Comparison of ENCODE assay signal across 7 mouse cellular contexts in the genomic region with DNA sequence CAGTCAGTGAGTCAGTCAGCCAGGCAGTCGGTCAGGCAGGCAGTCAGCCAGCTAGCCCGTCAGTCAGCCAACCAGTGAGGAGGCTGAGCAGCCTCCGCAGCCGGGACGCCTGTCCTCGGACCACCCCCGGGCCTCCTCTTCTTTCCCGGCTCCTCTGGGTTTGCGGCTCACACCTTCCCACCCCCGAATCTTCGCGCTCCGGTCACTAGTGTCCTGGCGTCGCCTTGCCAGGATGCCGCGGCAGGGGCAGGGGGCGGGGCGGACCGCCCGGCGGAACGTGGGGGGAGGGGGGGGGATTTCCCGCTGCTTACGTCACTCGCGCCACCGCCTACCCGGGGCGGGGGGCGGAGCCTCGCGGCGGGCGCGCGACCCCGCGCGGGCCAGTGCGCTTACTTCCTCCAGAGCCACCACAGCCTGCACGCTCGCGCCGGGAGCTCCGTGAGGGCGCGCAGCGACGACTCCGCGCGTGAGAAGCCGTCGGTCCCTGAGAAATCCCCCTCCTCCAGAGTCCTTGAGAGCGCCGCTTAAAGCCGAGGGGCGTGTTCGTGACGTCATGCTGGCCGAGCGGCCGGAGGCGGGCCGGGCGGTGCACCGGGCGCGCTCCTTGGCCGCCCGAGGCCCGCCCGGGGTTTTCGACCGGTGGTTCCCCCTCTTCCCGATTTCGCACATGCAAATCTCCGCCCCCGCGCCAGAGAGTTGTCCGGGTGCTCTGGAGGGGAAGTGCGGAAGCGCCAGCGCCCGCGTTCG. TPM values are rescaled to one million over a fixed set of nuclear protein-coding genes. Genes with fewer than 3 reads are reported as not detected.
DNase-seq lines count a peak whose midpoint lies in the region; ATAC-seq lines count a peak whose summit lies in the region.

Gene Rel, minus strand, starts transcription at position 211 of the 747 bp plus-strand sequence.

- peak within 1 kb of the TSS; percentile 97 for H3K27ac ChIP-seq in intestine, embryonic 16.5 days (ENCODE audit: low read length)
- H3K27ac ChIP-seq in midbrain, embryonic 11.5 days (ENCODE audit: low read depth, low read length): peak within 1 kb of the TSS; percentile 42

- ATAC-seq in intestine, embryonic 16.5 days: peak; percentile 93
- ATAC-seq in midbrain, embryonic 11.5 days (ENCODE audit: low FRiP score): peak; percentile 92

- H3K36me3 ChIP-seq in intestine, embryonic 16.5 days (ENCODE audit: control insufficient read depth, insufficient read depth, low read length): no peaks in the 10 kb centered on the region
- H3K36me3 ChIP-seq in midbrain, embryonic 11.5 days (ENCODE audit: control insufficient read depth, insufficient read depth, low read length): no peaks in the 10 kb centered on the region

- no peaks in the 10 kb centered on the region for H3K27me3 ChIP-seq in intestine, embryonic 16.5 days (replicated peaks; ENCODE audit: control insufficient read depth, insufficient read depth, low read length)
- H3K27me3 ChIP-seq in midbrain, embryonic 11.5 days (ENCODE audit: control insufficient read depth, insufficient read depth, low read length): no peaks in the 10 kb centered on the region

- intact Hi-C loops in left cerebral cortex, postnatal 36 days (cut with DNase I): loop anchor here (2.0 to 5.0 kb wide), 2 partner anchors 104 to 124 kb away; partner anchors contain the start of genes Papolg, Pex13 and Pus10

- peak within 1 kb of the TSS; percentile 81 for H3K9ac ChIP-seq in intestine, embryonic 16.5 days (ENCODE audit: low read depth, low read length)
- peak within 1 kb of the TSS; percentile 72 for H3K9ac ChIP-seq in midbrain, embryonic 11.5 days (ENCODE audit: low read length)

- H3K4me1 ChIP-seq in intestine, embryonic 16.5 days (ENCODE audit: control insufficient read depth, insufficient read depth, low read length): peaks cover 5% of the 10 kb centered on the region; the same call in 1 of the 2 replicates
- H3K4me1 ChIP-seq in midbrain, embryonic 11.5 days (ENCODE audit: control insufficient read depth, insufficient read depth, low read length): peaks cover 2% of the 10 kb centered on the region; the same call in 1 of the 2 replicates

- peak within 1 kb of the TSS; percentile 81 for H3K4me3 ChIP-seq in intestine, embryonic 16.5 days (ENCODE audit: low read length)
- peak within 1 kb of the TSS; percentile 49 for H3K4me3 ChIP-seq in midbrain, embryonic 11.5 days (ENCODE audit: low read depth, low read length)

- WGBS in intestine, embryonic 16.5 days: under 1% methylated on average over 81 of the region's 88 CpGs
- WGBS in midbrain, embryonic 11.5 days: under 1% methylated on average over 73 of the region's 88 CpGs

- DNase-seq in adrenal gland, adult 18-20 months (ENCODE audit: low spot score in 2 of 2): peak; percentile 84 to 89
- DNase-seq in embryo, embryonic 11.5 days (ENCODE audit: low read depth, low spot score): peak; percentile 71
- peak; percentile 83 to 93 for DNase-seq in gastrocnemius, postnatal 4 days (ENCODE audit: low spot score in 2 of 2)
- DNase-seq in left cerebral cortex, postnatal 36 days (ENCODE audit: low spot score in 2 of 2): peak; percentile 94
- DNase-seq in midbrain, embryonic 11.5 days (ENCODE audit: low spot score, missing footprints): peak; percentile 99
- peak; percentile 93 for DNase-seq in skeletal muscle tissue, adult 2 months (ENCODE audit: low read depth, low spot score)

- no peaks in the 10 kb centered on the region for H3K9me3 ChIP-seq in intestine, embryonic 16.5 days (ENCODE audit: control insufficient read depth, low read length)
- H3K9me3 ChIP-seq in midbrain, embryonic 11.5 days (ENCODE audit: control insufficient read depth, low read length): no peaks in the 10 kb centered on the region

- peak within 1 kb of the TSS; percentile 87 for H3K4me2 ChIP-seq in intestine, embryonic 16.5 days (ENCODE audit: low read depth, low read length)
- peak within 1 kb of the TSS; percentile 90 for H3K4me2 ChIP-seq in midbrain, embryonic 11.5 days

RNA-seq across cellular contexts. Expression of gene Rel, which starts in this region (rescaled TPM):
- 1 to 10 TPM; 7.6 to 7.9 TPM for total RNA-seq in adrenal gland, adult 18-20 months (2021)
- 1 to 10 TPM; 5.1 to 5.6 TPM for total RNA-seq in gastrocnemius, postnatal 4 days (2021)
- polyA plus RNA-seq in intestine, embryonic 16.5 days (2015; fragmentation: Nextera tagmentation; extraction: Ambion mirVana): 0.60 and 0.64 TPM in 2 replicates
- total RNA-seq in left cerebral cortex, postnatal 36 days (2021): 1 to 10 TPM; 3.0 to 3.4 TPM
- 0.39 and 0.64 TPM in 2 replicates for polyA plus RNA-seq in midbrain, embryonic 11.5 days (2014; fragmentation: Nextera tagmentation; extraction: Ambion mirVana)

Comparison
In these comparisons a context has a peak if more than half of its experiments do, and no peak if none do; other contexts are left out.
1. Peak in every context shown above with its lines: DNase-seq, ATAC-seq, H3K4me3 ChIP-seq and H3K27ac ChIP-seq.
2. Peak in ATAC-seq, H3K4me3 ChIP-seq, H3K27ac ChIP-seq, H3K9ac ChIP-seq and H3K4me2 ChIP-seq in intestine, embryonic 16.5 days; RNA of the gene not detected or under 1 TPM.
3. Peak in DNase-seq, ATAC-seq, H3K4me3 ChIP-seq, H3K27ac ChIP-seq, H3K9ac ChIP-seq and H3K4me2 ChIP-seq in midbrain, embryonic 11.5 days; RNA of the gene not detected or under 1 TPM.